ENCODE assay signal across 8 mouse cellular contexts in genomic region chr6:54809531-54810313, GRCm38 (mm10). TPM values are rescaled to one million over a fixed set of nuclear protein-coding genes. Genes with fewer than 3 reads are reported as not detected.
DNase-seq lines count a peak whose midpoint lies in the region; ATAC-seq lines count a peak whose summit lies in the region.

No protein-coding gene starts in this region.

- peak; percentile 63 for ATAC-seq in granulocyte monocyte progenitor cell, adult 5-6 weeks (replicated peaks; ENCODE audit: poor library complexity, severe bottlenecking)
- ATAC-seq in megakaryocyte-erythroid progenitor cell, adult 5-6 weeks (replicated peaks; ENCODE audit: low FRiP score, low TSS enrichment, poor library complexity, severe bottlenecking), result peak; percentile 74

- peak; percentile 92 for DNase-seq in heart, adult 11 months
- DNase-seq in heart, adult 8-10 months (ENCODE audit: low spot score), result no peak
- DNase-seq in B cell, adult 2 months, result peak; percentile 32 to 39
- DNase-seq in adrenal gland, postnatal 25 days, result peak; percentile 55
- DNase-seq in kidney, postnatal 4 days, result peak; percentile 52 to 70
- DNase-seq in urinary bladder, postnatal 10 days (ENCODE audit: low spot score), result no peak

RNA-seq across cellular contexts. Expression of gene Znrf2, which starts 7.0 kb away (rescaled TPM):
- total RNA-seq in heart, adult 8-10 months (2022), result 10 to 100 TPM; 18.0 to 23.9 (median 19.8) TPM
- 38.4 and 46.1 TPM in 2 replicates for total RNA-seq in adrenal gland, postnatal 25 days (2021)
- 50.5 and 62.5 TPM in 2 replicates for total RNA-seq in granulocyte monocyte progenitor cell, adult 5-6 weeks (2014; fragmentation: Nextera tagmentation)
- total RNA-seq in granulocyte monocyte progenitor cell, adult 5-6 weeks (2017), result 66.7 and 73.5 TPM in 2 replicates
- total RNA-seq in megakaryocyte-erythroid progenitor cell, adult 5-6 weeks (2014; fragmentation: Nextera tagmentation), result 16.1 and 25.6 TPM in 2 replicates
- 27.2 and 46.6 TPM in 2 replicates for total RNA-seq in megakaryocyte-erythroid progenitor cell, adult 5-6 weeks (2017)

Comparison
In these comparisons a context has a peak if more than half of its experiments do, and no peak if none do; other contexts are left out.
1. DNase-seq: peak in heart, adult 11 months (single experiment), B cell, adult 2 months (2 of 2), adrenal gland, postnatal 25 days (single experiment) and kidney, postnatal 4 days (2 of 2); none in heart, adult 8-10 months (single experiment) and urinary bladder, postnatal 10 days (single experiment).